Mouse (Mus musculus) liver, embryonic 13.5 days (tissue): ENCODE measurements around the gene Pomgnt2. TPM values are rescaled to one million over a fixed set of nuclear protein-coding genes. Genes with fewer than 3 reads are reported as not detected.
"Not testable (repeated sequence)": the region's sequence is repeated elsewhere in the genome, so short reads cannot be mapped to it uniquely, and the experiment has no call there.

ENCODE experiments used
- ATAC-seq: fragments of 200-750 bp; cut with Nextera tagmentation; 2 replicates; pipeline ENCODE4 v1.8.0; 2017; ENCODE audit warnings: low read depth, mild to moderate bottlenecking, moderate number of reproducible peaks, moderate library complexity
- DNase-seq: peaks from one replicate; pipeline ENCODE4 v3.0.0; 2022
- H3K27ac ChIP-seq: fragments of 300-500 bp; sonication (generic); 2 replicates; pipeline ENCODE4 v1.5.1; 2015; ENCODE audit warnings: moderate library complexity, mild to moderate bottlenecking, inconsistent platforms
- H3K27me3 ChIP-seq: fragments of 300-500 bp; sonication (generic); 2 replicates; pipeline ENCODE4 v1.6.1; 2015; ENCODE audit warnings: mild to moderate bottlenecking, inconsistent platforms
- H3K36me3 ChIP-seq: fragments of 300-500 bp; sonication (generic); 2 replicates; pipeline ENCODE4 v1.6.1; 2015; ENCODE audit warnings: mild to moderate bottlenecking, inconsistent platforms
- H3K4me1 ChIP-seq: fragments of 300-500 bp; sonication (generic); replicated peaks from 2 replicates; pipeline ENCODE4 v1.6.1; 2015; ENCODE audit warnings: inconsistent platforms
- H3K4me2 ChIP-seq: fragments of 300-500 bp; sonication (generic); 2 replicates; pipeline ENCODE4 v1.6.1; 2015; ENCODE audit warnings: inconsistent platforms, mild to moderate bottlenecking, moderate library complexity
- H3K4me3 ChIP-seq: fragments of 300-500 bp; sonication (generic); replicated peaks from 2 replicates; pipeline ENCODE4 v1.5.1; 2015; ENCODE audit warnings: mild to moderate bottlenecking, inconsistent platforms
- H3K9ac ChIP-seq: fragments of 300-500 bp; sonication (generic); 2 replicates; pipeline ENCODE4 v1.6.1; 2015; ENCODE audit warnings: mild to moderate bottlenecking, inconsistent platforms
- H3K9me3 ChIP-seq: fragments of 300-500 bp; sonication (generic); replicated peaks from 2 replicates; pipeline ENCODE4 v1.6.1; 2016; ENCODE audit warnings: inconsistent platforms
- WGBS: fragments of 180-500 bp; shearing (Covaris S2); methylation state at CpG from one replicate; pipeline ENCODE4 v1.1.7; 2015; ENCODE audit not compliant: insufficient replicate concordance; 5-methylcytosine and 5-hydroxymethylcytosine counted together
- polyA plus RNA-seq: library from polyadenylated mRNA; unstranded; fragments of >200 nt; fragmentation: Nextera tagmentation; extraction: Ambion mirVana; gene quantifications from 2 replicates; pipeline ENCODE4 v1.2.1, GENCODE M21; 2015

Pomgnt2 gene
- polyA plus RNA-seq, 1 experiment from 2014 or later: 2.6 TPM

- ATAC-seq: no peak
- Histone ChIP-seq H3K4me1 (no peaks in the 10 kb centered on the region; the same call in 1 of the 2 replicates), H3K27ac (no peak overlapping the region), H3K27me3 (no peaks in the 10 kb centered on the region), H3K9me3 (no peaks in the 10 kb centered on the region), H3K9ac (no peak overlapping the region), H3K4me2 (no peak overlapping the region), H3K4me3 (no peak overlapping the region), H3K36me3 (no peaks in the 10 kb centered on the region)
- whole genome bisulfite sequencing: 52% methylated on average over 7 of the region's 7 CpGs
- DNase-seq: no peak
Observed at GRCm38 (mm10) chr9:122025855-122026590, 29.1 kb upstream of the Pomgnt2 start.

- Histone ChIP-seq H3K4me3 (no peak overlapping the region), H3K9me3 (no peaks in the 10 kb centered on the region), H3K9ac (no peak overlapping the region), H3K4me1 (no peaks in the 10 kb centered on the region; the same call in 1 of the 2 replicates), H3K27me3 (no peaks in the 10 kb centered on the region), H3K27ac (no peak overlapping the region), H3K4me2 (no peak overlapping the region), H3K36me3 (no peaks in the 10 kb centered on the region)
- 64% methylated on average over 6 of the region's 6 CpGs for WGBS
- DNase-seq (no peak), ATAC-seq (no peak)
Observed at GRCm38 (mm10) chr9:122024419-122024818, 27.5 kb upstream of the Pomgnt2 start.

GRCm38 (mm10) chr9:122023873-122024272, 27.0 kb upstream of the Pomgnt2 start:
- ATAC-seq: no peak
- H3K4me1 ChIP-seq: no peaks in the 10 kb centered on the region; the same call in 1 of the 2 replicates

GRCm38 (mm10) chr9:122022776-122023175, 25.9 kb upstream of the Pomgnt2 start:
- 23% methylated on average over 9 of the region's 9 CpGs for WGBS
- H3K27ac ChIP-seq: peak overlapping the region; percentile 63; the same call in 1 of the 2 replicates
- no peaks in the 10 kb centered on the region for H3K9me3 ChIP-seq
- H3K4me3 ChIP-seq: no peak overlapping the region
- no peaks in the 10 kb centered on the region for H3K27me3 ChIP-seq
- H3K36me3 ChIP-seq: no peaks in the 10 kb centered on the region
- H3K4me1 ChIP-seq: no peaks in the 10 kb centered on the region; the same call in 1 of the 2 replicates
- DNase-seq (no peak), ATAC-seq (peak; percentile 61; the same call in 1 of the 2 replicates)
- no peak overlapping the region for H3K4me2 ChIP-seq
- no peak overlapping the region for H3K9ac ChIP-seq

More at GRCm38 (mm10) chr9:122023873-122024272, 27.0 kb upstream of the Pomgnt2 start:
- no peak overlapping the region for H3K9ac ChIP-seq
- WGBS: 64% methylated on average over 5 of the region's 5 CpGs
- no peak overlapping the region for H3K4me2 ChIP-seq
- no peak for DNase-seq
- no peaks in the 10 kb centered on the region for H3K27me3 ChIP-seq
- no peak overlapping the region for H3K4me3 ChIP-seq
- no peak overlapping the region for H3K27ac ChIP-seq
- H3K9me3 ChIP-seq: no peaks in the 10 kb centered on the region
- no peaks in the 10 kb centered on the region for H3K36me3 ChIP-seq

GRCm38 (mm10) chr9:122021581-122021980, 24.7 kb upstream of the Pomgnt2 start:
- WGBS: 76% methylated on average over 5 of the region's 5 CpGs
- Histone ChIP-seq H3K4me2 (no peak overlapping the region), H3K27ac (no peak overlapping the region), H3K4me1 (no peaks in the 10 kb centered on the region; the same call in 1 of the 2 replicates), H3K36me3 (no peaks in the 10 kb centered on the region), H3K9me3 (no peaks in the 10 kb centered on the region), H3K27me3 (no peaks in the 10 kb centered on the region), H3K4me3 (no peak overlapping the region), H3K9ac (no peak overlapping the region)
- DNase-seq: no peak
- ATAC-seq: no peak

- H3K9ac ChIP-seq, H3K27me3 ChIP-seq, H3K27ac ChIP-seq, H3K9me3 ChIP-seq, H3K4me2 ChIP-seq, H3K36me3 ChIP-seq, H3K4me1 ChIP-seq, DNase-seq, H3K4me3 ChIP-seq, ATAC-seq: not testable (repeated sequence)
- 64% methylated on average over 4 of the region's 4 CpGs for WGBS
Observed at GRCm38 (mm10) chr9:122021171-122021570, 24.3 kb upstream of the Pomgnt2 start.

- Histone ChIP-seq H3K36me3 (no peaks in the 10 kb centered on the region), H3K9ac (no peak overlapping the region), H3K4me3 (no peak overlapping the region), H3K27ac (no peak overlapping the region), H3K4me1 (no peaks in the 10 kb centered on the region; the same call in 1 of the 2 replicates), H3K9me3 (no peaks in the 10 kb centered on the region), H3K4me2 (no peak overlapping the region), H3K27me3 (no peaks in the 10 kb centered on the region)
- DNase-seq: no peak
- ATAC-seq: no peak
- WGBS: 67% methylated on average over 4 of the region's 4 CpGs
Observed at GRCm38 (mm10) chr9:122020321-122020720, 23.4 kb upstream of the Pomgnt2 start.

- Histone ChIP-seq H3K4me2 (no peak overlapping the region), H3K9ac (no peak overlapping the region), H3K27ac (no peak overlapping the region), H3K4me1 (no peaks in the 10 kb centered on the region; the same call in 1 of the 2 replicates), H3K9me3 (no peaks in the 10 kb centered on the region), H3K36me3 (no peaks in the 10 kb centered on the region), H3K27me3 (no peaks in the 10 kb centered on the region), H3K4me3 (no peak overlapping the region)
- ATAC-seq (no peak), DNase-seq (no peak)
- 26% methylated on average over 8 of the region's 8 CpGs for WGBS
Observed at GRCm38 (mm10) chr9:122018782-122019395, 22.0 kb upstream of the Pomgnt2 start.

- Histone ChIP-seq H3K36me3 (no peaks in the 10 kb centered on the region), H3K9ac (no peak overlapping the region), H3K9me3 (no peaks in the 10 kb centered on the region), H3K4me2 (no peak overlapping the region), H3K27ac (no peak overlapping the region), H3K4me1 (no peaks in the 10 kb centered on the region; the same call in 1 of the 2 replicates), H3K27me3 (no peaks in the 10 kb centered on the region), H3K4me3 (no peak overlapping the region)
- DNase-seq: no peak
- WGBS: 56% methylated on average over 5 of the region's 5 CpGs
- ATAC-seq: no peak
Observed at GRCm38 (mm10) chr9:122018079-122018478, 21.2 kb upstream of the Pomgnt2 start.

- Histone ChIP-seq H3K9ac (no peak overlapping the region), H3K9me3 (no peaks in the 10 kb centered on the region), H3K36me3 (no peaks in the 10 kb centered on the region), H3K27ac (no peak overlapping the region), H3K27me3 (no peaks in the 10 kb centered on the region), H3K4me1 (no peaks in the 10 kb centered on the region), H3K4me2 (no peak overlapping the region), H3K4me3 (no peak overlapping the region)
- ATAC-seq (0 out of 2 replicates have a peak, but pooled peaks have one; percentile 34), DNase-seq (peak; percentile 54)
- 9% methylated on average over 10 of the region's 10 CpGs for WGBS
Observed at GRCm38 (mm10) chr9:122014241-122014667, 17.3 kb upstream of the Pomgnt2 start.

- Histone ChIP-seq H3K4me3 (no peak overlapping the region), H3K4me1 (no peaks in the 10 kb centered on the region), H3K27me3 (no peaks in the 10 kb centered on the region), H3K9me3 (no peaks in the 10 kb centered on the region), H3K36me3 (no peaks in the 10 kb centered on the region), H3K27ac (no peak overlapping the region), H3K4me2 (no peak overlapping the region), H3K9ac (no peak overlapping the region)
- WGBS: 56% methylated on average over 4 of the region's 4 CpGs
- DNase-seq: no peak
- ATAC-seq: no peak
Observed at GRCm38 (mm10) chr9:122013629-122014028, 16.7 kb upstream of the Pomgnt2 start.
